Mouse (Mus musculus): ENCODE measurements at regions not wholly inside any gene's neighbourhood (a gene's known extent, or its start where the extent isn't known, plus 50 kb on each side); places are given as distances from the start of the nearest gene placed in this dataset.

- Histone ChIP-seq H3K4me3 (ENCODE audit: low read depth, low read length) (no peak overlapping the region), H3K4me1 (ENCODE audit: control insufficient read depth, insufficient read depth) (no peaks in the 10 kb centered on the region), H3K9me3 (replicated peaks; ENCODE audit: control insufficient read depth, low read length) (no peaks in the 10 kb centered on the region), H3K4me2 (ENCODE audit: low read depth, low read length) (no peak overlapping the region), H3K27me3 (ENCODE audit: control insufficient read depth, insufficient read depth, low read length) (no peaks in the 10 kb centered on the region), H3K9ac (replicated peaks; ENCODE audit: low read depth, low read length) (no peak overlapping the region), H3K36me3 (replicated peaks; ENCODE audit: control insufficient read depth, insufficient read depth, low read length) (no peaks in the 10 kb centered on the region), H3K27ac (ENCODE audit: low read depth) (no peak overlapping the region)
- no peak for DNase-seq (ENCODE audit: low spot score)
- WGBS: 48% methylated on average over 3 of the region's 3 CpGs
- TF ChIP-seq CTCF (IDR thresholded peaks at IDR 0.05; ENCODE audit: low read depth) (no peak), EP300 (IDR thresholded peaks at IDR 0.05; ENCODE audit: low read depth) (no peak)
- no peak for ATAC-seq (ENCODE audit: insufficient read depth, low read depth)
These were observed 78.3 kb upstream of the Pax1 start for GRCm38 (mm10) chr2:147283390-147283789.

- WGBS: 71% methylated on average over 4 of the region's 4 CpGs
- ATAC-seq (ENCODE audit: insufficient read depth, low read depth): no peak
These were observed 83.6 kb upstream of the Nkx2-2 start for GRCm38 (mm10) chr2:147277636-147278035.

GRCm38 (mm10) chr2:147269171-147269570, 75.1 kb upstream of the Nkx2-2 start:
- H3K9me3 ChIP-seq (replicated peaks; ENCODE audit: control insufficient read depth, low read length): no peaks in the 10 kb centered on the region
- ATAC-seq (ENCODE audit: insufficient read depth, low read depth) (no peak), DNase-seq (ENCODE audit: low spot score) (no peak)
- no peaks in the 10 kb centered on the region for H3K4me1 ChIP-seq (ENCODE audit: control insufficient read depth, insufficient read depth)
- H3K9ac ChIP-seq (replicated peaks; ENCODE audit: low read depth, low read length): no peak overlapping the region
- H3K27ac ChIP-seq (ENCODE audit: low read depth): no peak overlapping the region
- H3K27me3 ChIP-seq (ENCODE audit: control insufficient read depth, insufficient read depth, low read length): no peaks in the 10 kb centered on the region
- no peak overlapping the region for H3K4me2 ChIP-seq (ENCODE audit: low read depth, low read length)
- WGBS: 46% methylated on average over 1 of the region's 1 CpGs
- no peak overlapping the region for H3K4me3 ChIP-seq (ENCODE audit: low read depth, low read length)
- no peaks in the 10 kb centered on the region for H3K36me3 ChIP-seq (replicated peaks; ENCODE audit: control insufficient read depth, insufficient read depth, low read length)
- TF ChIP-seq EP300 (IDR thresholded peaks at IDR 0.05; ENCODE audit: low read depth): no peak
- TF ChIP-seq CTCF (IDR thresholded peaks at IDR 0.05; ENCODE audit: low read depth): no peak

More at GRCm38 (mm10) chr2:147277636-147278035, 83.6 kb upstream of the Nkx2-2 start:
- no peak overlapping the region for H3K27ac ChIP-seq (ENCODE audit: low read depth)
- no peak for DNase-seq (ENCODE audit: low spot score)
- no peak overlapping the region for H3K4me3 ChIP-seq (ENCODE audit: low read depth, low read length)
- H3K4me2 ChIP-seq (ENCODE audit: low read depth, low read length): no peak overlapping the region
- no peak for TF ChIP-seq CTCF (IDR thresholded peaks at IDR 0.05; ENCODE audit: low read depth)
- TF ChIP-seq EP300 (IDR thresholded peaks at IDR 0.05; ENCODE audit: low read depth): no peak
- no peaks in the 10 kb centered on the region for H3K9me3 ChIP-seq (replicated peaks; ENCODE audit: control insufficient read depth, low read length)
- no peak overlapping the region for H3K9ac ChIP-seq (replicated peaks; ENCODE audit: low read depth, low read length)
- no peaks in the 10 kb centered on the region for H3K36me3 ChIP-seq (replicated peaks; ENCODE audit: control insufficient read depth, insufficient read depth, low read length)
- H3K27me3 ChIP-seq (ENCODE audit: control insufficient read depth, insufficient read depth, low read length): no peaks in the 10 kb centered on the region
- H3K4me1 ChIP-seq (ENCODE audit: control insufficient read depth, insufficient read depth): no peaks in the 10 kb centered on the region

GRCm38 (mm10) chr2:147267901-147268300, 73.9 kb upstream of the Nkx2-2 start:
- H3K9ac ChIP-seq (replicated peaks; ENCODE audit: low read depth, low read length): no peak overlapping the region
- TF ChIP-seq EP300 (IDR thresholded peaks at IDR 0.05; ENCODE audit: low read depth) (no peak), CTCF (IDR thresholded peaks at IDR 0.05; ENCODE audit: low read depth) (no peak)
- no peaks in the 10 kb centered on the region for H3K36me3 ChIP-seq (replicated peaks; ENCODE audit: control insufficient read depth, insufficient read depth, low read length)
- H3K4me2 ChIP-seq (ENCODE audit: low read depth, low read length): no peak overlapping the region
- no peaks in the 10 kb centered on the region for H3K27me3 ChIP-seq (ENCODE audit: control insufficient read depth, insufficient read depth, low read length)
- H3K27ac ChIP-seq (ENCODE audit: low read depth): no peak overlapping the region
- no peaks in the 10 kb centered on the region for H3K4me1 ChIP-seq (ENCODE audit: control insufficient read depth, insufficient read depth)
- no peak for ATAC-seq (ENCODE audit: insufficient read depth, low read depth)
- 67% methylated on average over 5 of the region's 5 CpGs for WGBS
- H3K9me3 ChIP-seq (replicated peaks; ENCODE audit: control insufficient read depth, low read length): no peaks in the 10 kb centered on the region
- DNase-seq (ENCODE audit: low spot score): no peak
- no peak overlapping the region for H3K4me3 ChIP-seq (ENCODE audit: low read depth, low read length)

- Histone ChIP-seq H3K27ac (ENCODE audit: low read depth) (no peak overlapping the region), H3K9me3 (replicated peaks; ENCODE audit: control insufficient read depth, low read length) (no peaks in the 10 kb centered on the region), H3K4me3 (ENCODE audit: low read depth, low read length) (no peak overlapping the region), H3K4me1 (ENCODE audit: control insufficient read depth, insufficient read depth) (no peaks in the 10 kb centered on the region), H3K27me3 (ENCODE audit: control insufficient read depth, insufficient read depth, low read length) (no peaks in the 10 kb centered on the region), H3K36me3 (replicated peaks; ENCODE audit: control insufficient read depth, insufficient read depth, low read length) (no peaks in the 10 kb centered on the region), H3K9ac (replicated peaks; ENCODE audit: low read depth, low read length) (no peak overlapping the region), H3K4me2 (ENCODE audit: low read depth, low read length) (no peak overlapping the region)
- no peak for DNase-seq (ENCODE audit: low spot score)
- TF ChIP-seq EP300 (IDR thresholded peaks at IDR 0.05; ENCODE audit: low read depth) (no peak), CTCF (IDR thresholded peaks at IDR 0.05; ENCODE audit: low read depth) (no peak)
- no peak for ATAC-seq (ENCODE audit: insufficient read depth, low read depth)
- 69% methylated on average over 3 of the region's 3 CpGs for WGBS
These were observed 73.2 kb upstream of the Nkx2-2 start for GRCm38 (mm10) chr2:147267257-147267656.

- Histone ChIP-seq H3K27ac (ENCODE audit: low read depth) (no peak overlapping the region), H3K27me3 (ENCODE audit: control insufficient read depth, insufficient read depth, low read length) (0 out of 2 replicates have a peak, but pooled peaks cover 4% of the 10 kb centered on the region), H3K36me3 (replicated peaks; ENCODE audit: control insufficient read depth, insufficient read depth, low read length) (no peaks in the 10 kb centered on the region), H3K4me3 (ENCODE audit: low read depth, low read length) (no peak overlapping the region), H3K4me2 (ENCODE audit: low read depth, low read length) (no peak overlapping the region), H3K9me3 (replicated peaks; ENCODE audit: control insufficient read depth, low read length) (no peaks in the 10 kb centered on the region), H3K4me1 (ENCODE audit: control insufficient read depth, insufficient read depth) (no peaks in the 10 kb centered on the region), H3K9ac (replicated peaks; ENCODE audit: low read depth, low read length) (no peak overlapping the region)
- TF ChIP-seq CTCF (IDR thresholded peaks at IDR 0.05; ENCODE audit: low read depth): peak; percentile 72
- TF ChIP-seq EP300 (IDR thresholded peaks at IDR 0.05; ENCODE audit: low read depth): no peak
- DNase-seq (ENCODE audit: low spot score): peak; percentile 22
- WGBS: 21% methylated on average over 6 of the region's 6 CpGs
- ATAC-seq (ENCODE audit: insufficient read depth, low read depth): no peak
These were observed 62.7 kb upstream of the Nkx2-2 start for GRCm38 (mm10) chr2:147256696-147257095.

All from heart, postnatal 0 days (tissue).